Mouse (Mus musculus): ENCODE measurements around the gene Bcl2l15.

DNA sequence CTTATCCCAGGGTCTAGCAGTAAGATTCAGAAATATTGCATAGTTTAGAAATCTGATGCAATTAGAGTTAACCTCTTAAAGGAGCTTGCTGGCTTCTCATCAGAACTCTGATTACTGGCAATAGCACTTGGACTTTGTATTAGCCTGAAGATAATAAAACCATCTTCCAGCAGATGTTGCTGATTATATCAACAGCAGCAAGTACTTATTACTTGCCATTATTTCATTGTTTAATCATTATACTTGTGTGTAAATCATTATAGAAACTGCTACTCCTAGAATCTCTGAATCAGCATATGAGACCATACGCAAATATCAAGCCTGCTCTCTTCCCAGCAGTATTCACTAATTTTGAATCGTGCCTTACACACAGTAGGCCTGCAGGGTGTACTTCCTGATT, 1.6 kb downstream of the Bcl2l15 start:
- TF ChIP-seq GATA1 (IDR thresholded peaks at IDR 0.05; ENCODE audit: low read length): no peak
- TF ChIP-seq TAL1 (IDR thresholded peaks at IDR 0.05; ENCODE audit: low read length): no peak

Measured in erythroblast, embryonic 14.5 days (primary cell).